8 mouse cellular contexts compared by ENCODE assay signal in genomic region chr10:34206783-34207502, GRCm38 (mm10). TPM values are rescaled to one million over a fixed set of nuclear protein-coding genes. Genes with fewer than 3 reads are reported as not detected.
DNase-seq lines count a peak whose midpoint lies in the region; ATAC-seq lines count a peak whose summit lies in the region.

No protein-coding gene starts in this region.

- peak overlapping the region; percentile 87 for H3K4me2 ChIP-seq in hindbrain, embryonic 14.5 days (replicated peaks)

- H3K4me3 ChIP-seq in hindbrain, embryonic 14.5 days (replicated peaks; ENCODE audit: low read length): peak overlapping the region; percentile 86
- peak overlapping the region; percentile 92 for H3K4me3 ChIP-seq in macrophage (ENCODE audit: inconsistent target)

- H3K27ac ChIP-seq in hindbrain, embryonic 14.5 days: peak overlapping the region; percentile 69
- peak overlapping the region; percentile 96 for H3K27ac ChIP-seq in macrophage

- H3K4me1 ChIP-seq in hindbrain, embryonic 14.5 days (replicated peaks; ENCODE audit: control insufficient read depth, insufficient read depth, low read length): 0 out of 2 replicates have a peak, but pooled peaks cover 4% of the 10 kb centered on the region

- H3K9ac ChIP-seq in hindbrain, embryonic 14.5 days: peak overlapping the region; percentile 84

- no peaks in the 10 kb centered on the region for H3K36me3 ChIP-seq in hindbrain, embryonic 14.5 days (replicated peaks; ENCODE audit: control insufficient read depth, insufficient read depth)
- no peaks in the 10 kb centered on the region for H3K36me3 ChIP-seq in macrophage (ENCODE audit: inconsistent target)

- peak; percentile 67 for DNase-seq in WW6 (ENCODE audit: low read depth, low spot score)
- peak; percentile 48 to 55 for DNase-seq in cerebellum, postnatal 14 days
- peak; percentile 67 for DNase-seq in gastrocnemius, adult 18-20 months (ENCODE audit: low spot score)
- DNase-seq in hindbrain, embryonic 14.5 days (ENCODE audit: low spot score): peak; percentile 71
- peak; percentile 17 to 36 for DNase-seq in left cerebral cortex, adult 8-10 months (ENCODE audit: low spot score in 2 of 2)
- DNase-seq in retina, postnatal 7 days (ENCODE audit: low read depth, low spot score): peak; percentile 25
- DNase-seq in urinary bladder, postnatal 36 days (ENCODE audit: low spot score in 2 of 2): peak; percentile 50 to 62

- no peaks in the 10 kb centered on the region for H3K27me3 ChIP-seq in hindbrain, embryonic 14.5 days (ENCODE audit: control insufficient read depth, insufficient read depth, low read length)

- no peaks in the 10 kb centered on the region for H3K9me3 ChIP-seq in hindbrain, embryonic 14.5 days (ENCODE audit: control insufficient read depth, low read length)

- 0% methylated on average over 58 of the region's 65 CpGs for whole genome bisulfite sequencing in hindbrain, embryonic 14.5 days
- WGBS in macrophage (ENCODE audit: missing documents): 1% methylated on average over 60 of the region's 65 CpGs

- peaks cover 50% of the 10 kb centered on the region for H3K79me2 ChIP-seq in macrophage (ENCODE audit: inconsistent target)

- ATAC-seq in hindbrain, embryonic 14.5 days (ENCODE audit: low FRiP score): peak; percentile 95

RNA-seq across cellular contexts. Expression of gene Dse, which starts 0.6 kb away (rescaled TPM):
- total RNA-seq in gastrocnemius, adult 18-20 months (2021): 1 to 10 TPM; 2.9 to 5.1 TPM
- 8.8 and 9.8 TPM in 2 replicates for polyA plus RNA-seq in hindbrain, embryonic 14.5 days (2014; fragmentation: Nextera tagmentation; extraction: Ambion mirVana)
- 10 to 100 TPM in 1 of 4 experiments, 1 to 10 TPM in 3; 5.6 to 10.4 (median 7.9) TPM for total RNA-seq in left cerebral cortex, adult 8-10 months (2022)
- 100 to 1,000 TPM; 111 to 566 (median 290) TPM for total RNA-seq in macrophage (2018; cell fraction: chromatin; rRNA removed)
- 100 to 1,000 TPM; 101 to 200 (median 136) TPM for total RNA-seq in macrophage (2018; cell fraction: cytosol; rRNA removed)
- total RNA-seq in macrophage (2018; cell fraction: nucleus; rRNA removed): 100 to 1,000 TPM; 148 to 576 (median 332) TPM
- polyA plus RNA-seq in macrophage (2018): 52.7 to 100 TPM (median 77.5 TPM) in 3 replicates

Comparison
In these comparisons a context has a peak if more than half of its experiments do, and no peak if none do; other contexts are left out.
1. Peak in every context shown above with its lines: DNase-seq, ATAC-seq, H3K4me3 ChIP-seq and H3K27ac ChIP-seq.